Mouse (Mus musculus): ENCODE measurements around the gene Cmip. TPM values are rescaled to one million over a fixed set of nuclear protein-coding genes. Genes with fewer than 3 reads are reported as not detected.

Gene Cmip
- polyA plus RNA-seq, 2 experiments from 2014 or later, result 24.3 to 32.6 TPM

- ATAC-seq, result peak; percentile 21
Observed at GRCm38 (mm10) chr8:117299204-117299603, 42.3 kb downstream of the Cmip start.

- ATAC-seq, result no peak
Observed at GRCm38 (mm10) chr8:117300188-117300587, 43.3 kb downstream of the Cmip start.

DNA sequence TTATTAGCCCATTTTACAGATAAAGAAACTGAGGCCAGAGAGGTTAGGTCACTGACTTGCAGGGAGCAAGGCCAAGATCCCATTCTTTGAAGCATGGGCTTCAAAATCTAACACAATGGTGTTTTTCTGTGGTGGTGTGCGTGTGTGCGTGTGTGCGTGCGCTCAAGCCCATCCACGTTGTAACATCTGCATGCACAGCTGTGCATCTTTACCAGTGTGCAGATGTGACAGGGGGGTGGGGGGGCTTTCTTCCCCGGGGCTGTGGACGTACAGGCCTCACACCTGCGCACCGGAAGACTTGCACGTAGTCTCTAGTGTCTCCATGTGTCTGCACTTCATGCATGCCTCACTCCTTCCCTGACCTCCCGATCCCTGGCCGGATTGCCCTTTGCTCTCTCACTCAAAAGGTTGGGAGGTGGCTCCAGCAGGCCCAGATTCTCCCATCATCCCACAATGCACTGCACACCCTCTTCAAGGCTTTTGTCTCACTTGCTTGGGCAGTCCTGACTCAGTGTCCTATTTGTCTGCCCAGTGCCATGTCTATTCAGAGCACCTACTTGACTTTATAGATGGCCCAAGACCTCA lies 44.7 kb downstream of the Cmip start:
- no peak for ATAC-seq

GRCm38 (mm10) chr8:117302072-117302471 lies 45.2 kb downstream of the Cmip start:
- ATAC-seq, result no peak

- ATAC-seq, result peak; percentile 52
Observed at GRCm38 (mm10) chr8:117303666-117304065, 46.8 kb downstream of the Cmip start.

DNA sequence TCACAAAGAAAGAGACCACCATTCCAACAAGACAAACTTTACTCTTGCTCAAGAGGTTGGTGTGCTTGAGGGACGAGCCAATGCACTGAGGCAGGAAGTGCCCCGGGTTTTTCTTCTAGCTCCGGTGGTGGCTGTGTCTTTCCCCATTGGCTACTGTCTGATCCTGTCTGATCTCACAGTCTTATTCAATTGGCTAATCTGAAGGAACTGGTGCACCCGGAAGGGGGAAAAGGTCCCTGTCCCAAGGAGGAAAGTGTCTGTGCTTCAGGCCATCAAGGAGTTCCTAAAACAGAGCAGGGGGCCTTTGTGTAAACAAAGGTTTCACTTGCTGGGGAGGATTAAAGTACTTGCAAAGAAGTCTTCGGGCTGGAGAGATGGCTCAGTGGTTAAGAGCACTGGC lies 48.5 kb downstream of the Cmip start:
- peak; percentile 85 for ATAC-seq

DNA sequence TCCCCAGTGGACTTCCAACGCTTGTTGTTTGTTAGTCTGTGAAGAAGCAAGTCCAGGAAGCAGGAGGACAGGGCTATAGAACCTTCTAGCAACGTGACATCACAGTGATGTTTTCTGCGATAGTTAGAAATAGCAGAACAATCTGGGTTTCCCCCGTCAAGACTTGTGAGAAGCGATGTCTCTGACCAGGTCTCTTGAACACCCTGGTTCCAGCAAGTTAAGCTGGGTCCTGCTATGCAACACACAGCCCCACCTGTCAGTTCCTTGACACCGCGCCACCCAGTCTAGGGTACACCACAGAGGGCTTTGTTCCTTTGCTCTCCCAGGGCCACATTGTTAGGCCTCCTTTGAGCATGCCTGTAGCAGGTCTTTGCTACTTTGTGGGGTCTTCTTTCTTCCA lies 49.9 kb downstream of the Cmip start:
- no peak for ATAC-seq

DNA sequence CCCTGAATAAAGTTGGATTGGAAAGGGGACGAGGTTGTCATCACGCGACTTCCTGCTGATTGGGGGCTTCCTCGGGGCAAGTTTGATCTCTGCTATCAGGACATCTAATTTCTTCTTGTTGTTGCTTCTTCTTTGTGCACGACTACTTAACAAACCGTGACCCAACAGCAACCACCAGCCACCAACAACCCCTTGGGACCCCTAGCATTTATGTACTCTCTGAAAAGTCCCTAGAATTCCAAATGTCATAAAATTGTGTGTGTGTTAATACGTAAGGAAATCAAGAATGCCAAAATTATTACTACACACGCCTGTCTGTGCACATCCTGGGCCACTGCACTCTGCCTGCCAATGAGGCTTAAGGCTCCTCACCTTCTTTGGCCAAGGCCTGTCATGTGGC lies 50.4 kb downstream of the Cmip start:
- ATAC-seq, result no peak

DNA sequence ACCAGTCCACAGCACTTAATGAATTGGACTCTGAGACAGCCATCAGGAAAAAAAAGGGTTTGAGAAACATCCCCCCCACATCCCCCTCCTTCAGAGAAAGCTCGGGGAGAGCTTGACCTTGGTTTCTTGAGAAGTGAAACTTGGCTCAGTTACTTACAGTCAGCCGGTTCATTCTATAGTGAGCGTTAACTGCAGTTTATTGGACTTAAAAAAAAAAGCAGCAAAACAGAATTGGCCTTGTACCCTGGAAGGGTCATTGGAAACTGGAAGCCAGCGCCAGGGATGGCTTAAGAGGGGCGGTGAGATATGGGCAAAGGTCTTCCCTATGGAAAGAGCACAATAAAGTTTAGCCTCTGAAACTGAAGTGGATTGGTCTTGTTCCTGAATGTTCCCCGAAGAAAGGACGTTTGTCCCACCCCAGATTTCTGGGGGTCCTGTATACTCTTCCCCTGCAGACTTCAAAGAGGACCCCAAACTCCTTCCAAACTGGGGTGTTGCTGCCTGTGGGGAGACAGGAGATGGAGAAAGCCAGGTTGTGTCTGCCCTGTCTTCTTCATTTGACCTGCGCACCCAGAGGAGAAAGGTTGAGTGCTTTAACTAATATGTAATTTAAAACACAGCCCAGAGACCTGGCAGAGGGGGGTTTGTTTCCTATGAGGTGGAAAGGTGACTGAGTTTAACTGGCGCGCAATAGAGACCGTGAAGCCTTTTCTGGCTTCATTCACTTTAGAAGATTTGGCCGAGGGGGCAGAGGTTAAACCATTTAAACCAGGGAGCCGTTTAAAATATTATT lies 51.6 kb downstream of the Cmip start:
- no peak for ATAC-seq

- no peak for ATAC-seq
Observed at GRCm38 (mm10) chr8:117309653-117310274, 52.9 kb downstream of the Cmip start.

- ATAC-seq, result no peak
Observed at GRCm38 (mm10) chr8:117310961-117311561, 54.2 kb downstream of the Cmip start.

GRCm38 (mm10) chr8:117314308-117314953 lies 57.6 kb downstream of the Cmip start:
- ATAC-seq, result no peak

DNA sequence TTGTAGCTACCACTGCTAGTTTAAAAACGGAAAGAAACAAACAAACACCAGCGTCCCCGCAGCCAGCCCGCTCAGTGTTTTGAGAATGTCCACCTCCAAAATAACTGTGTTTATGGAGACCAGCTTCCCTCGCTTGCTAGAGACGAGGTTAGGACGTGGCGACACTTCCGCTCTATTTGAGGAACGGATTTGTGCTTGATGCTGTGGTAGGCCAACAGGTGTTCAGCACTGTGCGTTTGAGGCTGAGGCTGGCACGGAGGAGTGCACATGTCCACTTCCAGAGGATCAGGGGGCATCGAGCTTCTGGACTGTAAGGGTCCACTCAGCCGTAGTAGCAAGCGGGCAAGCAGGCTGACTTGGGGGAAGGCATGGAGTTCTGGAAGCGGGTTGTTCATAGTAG lies 58.9 kb downstream of the Cmip start:
- no peak for ATAC-seq

- no peak for ATAC-seq
Observed at GRCm38 (mm10) chr8:117317478-117317877, 60.6 kb downstream of the Cmip start.

DNA sequence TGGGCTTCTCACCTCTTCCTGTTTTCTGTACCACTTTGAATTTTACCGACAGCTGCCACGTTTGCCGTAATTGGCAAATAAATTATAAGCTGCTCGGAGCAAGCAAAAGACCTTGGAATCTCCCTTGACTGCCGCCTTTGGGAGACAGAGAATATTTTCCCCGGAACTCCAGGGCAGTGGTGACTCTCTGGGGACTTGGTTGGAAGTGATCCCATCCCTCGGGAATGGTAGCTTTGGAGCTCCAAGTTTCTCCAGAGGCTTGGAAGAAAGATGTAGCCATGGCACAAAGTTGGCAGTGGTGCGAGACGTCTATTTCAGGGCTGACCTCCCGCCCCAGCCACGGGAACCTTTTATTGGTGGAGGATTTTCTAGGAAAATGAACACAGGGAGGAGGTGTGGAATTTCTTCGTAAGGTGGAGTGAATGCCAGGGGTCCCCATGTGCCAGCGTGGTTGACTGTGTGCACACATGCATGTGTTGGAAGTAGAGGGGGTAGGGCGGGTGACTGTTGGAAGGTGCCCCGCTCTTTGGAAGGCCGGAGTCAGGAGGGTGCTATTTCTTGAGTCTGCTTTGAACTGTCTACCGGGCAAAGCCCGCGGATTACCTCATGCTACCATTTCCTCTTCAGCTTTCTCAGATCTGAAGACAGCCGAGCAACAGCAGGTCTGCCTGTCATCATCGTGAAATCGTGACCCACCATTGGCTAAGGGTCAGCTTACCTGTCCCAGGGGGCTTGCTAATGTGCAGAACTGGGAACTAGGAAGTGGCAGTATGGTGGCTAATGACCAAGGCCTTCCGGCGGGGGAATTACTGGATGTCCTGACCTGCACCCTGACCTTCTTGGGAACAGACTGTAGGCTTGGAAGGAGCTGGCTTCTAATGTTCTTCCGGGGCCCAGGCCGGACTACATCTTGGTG lies 62.3 kb downstream of the Cmip start:
- ATAC-seq, result no peak

GRCm38 (mm10) chr8:117320616-117321015 lies 63.8 kb downstream of the Cmip start:
- ATAC-seq, result peak; percentile 53

DNA sequence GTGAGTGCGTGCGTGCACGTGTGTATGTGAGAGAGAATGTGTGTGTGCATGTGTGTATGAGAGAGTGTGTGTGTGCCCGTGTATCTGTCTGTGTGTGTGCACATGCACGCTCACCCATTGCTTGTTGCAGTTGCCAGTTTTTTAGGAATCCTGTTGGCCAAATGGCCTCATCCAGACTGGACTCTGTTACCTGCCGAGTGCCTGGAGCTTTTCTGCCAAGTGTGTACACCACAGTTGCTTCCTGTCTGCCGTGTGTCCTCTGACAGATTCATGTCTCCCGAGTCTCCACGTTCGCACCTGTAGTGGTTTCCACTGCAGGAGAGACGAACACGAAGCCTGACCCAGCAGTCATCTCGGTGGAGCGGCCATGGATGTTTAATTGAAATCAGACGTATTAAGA lies 64.4 kb downstream of the Cmip start:
- no peak for ATAC-seq

DNA sequence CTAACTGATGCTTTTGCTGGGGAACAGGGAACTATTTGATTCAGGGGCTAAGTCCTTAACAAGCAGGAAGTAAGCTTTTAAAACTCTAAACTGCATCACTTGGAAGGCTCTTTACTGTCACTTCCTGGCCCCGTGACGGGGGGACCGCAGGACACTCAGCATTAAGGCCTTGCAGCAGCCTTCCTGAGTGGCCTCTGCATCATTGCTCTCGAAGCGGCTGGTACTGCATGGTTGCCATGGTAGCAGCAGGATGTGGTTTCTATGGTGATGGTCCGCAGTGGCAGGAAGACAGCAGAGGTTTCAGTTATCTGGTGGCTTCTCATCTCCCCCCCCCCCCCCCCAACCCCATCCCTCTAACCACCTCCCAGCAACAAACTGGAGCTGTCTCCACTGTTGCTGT lies 65.2 kb downstream of the Cmip start:
- ATAC-seq, result peak; percentile 91

GRCm38 (mm10) chr8:117322715-117323310 lies 65.9 kb downstream of the Cmip start:
- no peak for ATAC-seq

- no peak for ATAC-seq
Observed at GRCm38 (mm10) chr8:117324821-117325220, 68.0 kb downstream of the Cmip start.

GRCm38 (mm10) chr8:117326735-117327134 lies 69.9 kb downstream of the Cmip start:
- no peak for ATAC-seq
